Mouse (Mus musculus) hindbrain, embryonic 13.5 days (tissue): ENCODE data around the gene Clcf1. TPM values are rescaled to one million over a fixed set of nuclear protein-coding genes. Genes with fewer than 3 reads are reported as not detected.

Source experiments
- ATAC-seq: fragments of 200-750 bp; cut with Nextera tagmentation; 2 replicates; pipeline ENCODE4 v1.8.0; 2017; ENCODE audit warnings: moderate TSS enrichment; ENCODE audit not compliant: low FRiP score
- H3K27ac ChIP-seq: fragments of 300-500 bp; sonication (generic); 2 replicates; pipeline ENCODE4 v1.5.1; 2015; ENCODE audit warnings: inconsistent platforms, mild to moderate bottlenecking, moderate library complexity
- H3K27me3 ChIP-seq: fragments of 300-500 bp; sonication (generic); 2 replicates; pipeline ENCODE4 v1.6.1; 2015; ENCODE audit warnings: mild to moderate bottlenecking, inconsistent platforms
- H3K36me3 ChIP-seq: fragments of 300-500 bp; sonication (generic); 2 replicates; pipeline ENCODE4 v1.6.1; 2015; ENCODE audit warnings: mild to moderate bottlenecking, inconsistent platforms
- H3K4me1 ChIP-seq: fragments of 300-500 bp; sonication (generic); replicated peaks from 2 replicates; pipeline ENCODE4 v1.6.1; 2015; ENCODE audit warnings: inconsistent platforms
- H3K4me2 ChIP-seq: fragments of 300-500 bp; sonication (generic); 2 replicates; pipeline ENCODE4 v1.6.1; 2015; ENCODE audit warnings: inconsistent platforms, mild to moderate bottlenecking, moderate library complexity
- H3K4me3 ChIP-seq: fragments of 300-500 bp; sonication (generic); 2 replicates; pipeline ENCODE4 v1.5.1; 2015; ENCODE audit warnings: mild to moderate bottlenecking, inconsistent platforms
- H3K9ac ChIP-seq: fragments of 300-500 bp; sonication (generic); 2 replicates; pipeline ENCODE4 v1.6.1; 2015; ENCODE audit warnings: mild to moderate bottlenecking, inconsistent platforms
- H3K9me3 ChIP-seq: fragments of 300-500 bp; sonication (generic); 2 replicates; pipeline ENCODE4 v1.6.1; 2016; ENCODE audit warnings: inconsistent platforms
- WGBS: fragments of 180-500 bp; shearing (Covaris S2); methylation state at CpG from one replicate; pipeline ENCODE4 v1.1.7; 2015; 5-methylcytosine and 5-hydroxymethylcytosine counted together
- polyA plus RNA-seq: library from polyadenylated mRNA; unstranded; fragments of >200 nt; fragmentation: Nextera tagmentation; extraction: Ambion mirVana; gene quantifications from 2 replicates; pipeline ENCODE4 v1.2.1, GENCODE M21; 2015

Gene Clcf1
- polyA plus RNA-seq, 1 experiment from 2014 or later, result 0.58 TPM

DNA sequence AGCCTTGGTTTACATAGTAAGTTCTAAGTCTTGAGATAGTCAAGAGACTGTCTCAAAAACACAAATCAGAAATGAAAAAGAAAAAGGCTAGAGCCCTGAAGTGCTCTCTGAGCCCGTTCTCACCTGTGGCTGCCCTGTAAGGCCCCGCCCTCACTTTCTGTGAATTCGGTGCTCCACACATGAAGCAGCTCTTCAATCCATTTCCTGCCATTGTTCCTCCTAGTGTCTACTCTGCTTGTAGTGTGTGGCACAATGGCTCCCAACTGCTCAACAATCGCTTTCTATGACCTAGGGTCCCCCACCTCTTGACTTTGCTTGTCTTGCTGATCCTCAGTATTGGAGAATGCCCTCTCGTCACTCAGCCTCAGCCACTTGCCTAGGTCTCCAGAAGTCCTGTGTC is 13.4 kb downstream of the Clcf1 start:
- no peaks in the 10 kb centered on the region for H3K36me3 ChIP-seq
- no peak for ATAC-seq
- no peak overlapping the region for H3K4me3 ChIP-seq
- H3K27me3 ChIP-seq, result peaks cover 43% of the 10 kb centered on the region
- H3K9ac ChIP-seq, result no peak overlapping the region
- no peak overlapping the region for H3K4me2 ChIP-seq
- peaks cover 9% of the 10 kb centered on the region for H3K4me1 ChIP-seq
- no peaks in the 10 kb centered on the region for H3K9me3 ChIP-seq
- H3K27ac ChIP-seq, result no peak overlapping the region
- 70% methylated on average over 5 of the region's 5 CpGs for WGBS

DNA sequence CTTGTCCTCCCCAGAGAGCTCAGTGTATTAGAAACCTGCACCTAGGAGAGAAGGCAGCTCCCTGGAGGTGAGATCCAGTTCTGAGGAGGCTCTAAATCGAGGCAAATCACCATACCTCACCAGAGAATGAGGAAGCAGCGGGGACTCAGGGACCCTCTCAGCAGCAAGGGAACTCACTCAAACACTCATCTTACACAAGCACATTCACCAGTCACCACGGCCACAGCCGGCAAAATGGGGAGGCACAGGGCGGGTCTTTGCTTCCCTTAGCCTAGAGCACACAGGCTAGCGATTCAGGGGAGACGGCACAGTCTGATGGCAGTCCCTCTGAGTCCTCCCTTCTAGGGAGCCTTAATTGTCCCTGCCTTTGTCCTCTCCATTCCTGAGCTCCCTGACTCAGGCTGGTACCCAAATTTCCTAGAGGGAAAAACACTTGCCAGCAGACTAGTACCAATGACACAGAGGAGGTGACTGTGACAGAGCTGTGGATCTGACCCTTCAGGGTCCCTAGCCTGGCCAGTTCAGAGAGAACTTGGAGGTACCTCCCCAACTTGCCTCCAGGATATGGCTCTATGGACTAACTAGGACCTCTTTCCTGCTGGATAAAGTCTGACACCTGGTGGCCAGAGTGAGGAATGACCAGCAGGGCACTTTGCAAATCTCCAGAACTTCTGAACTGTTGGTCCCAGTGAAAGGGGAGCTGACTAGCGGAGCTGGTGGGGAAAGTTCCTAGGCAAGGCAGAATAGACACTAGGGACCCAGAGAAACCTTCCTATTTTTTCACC is 14.0 kb downstream of the Clcf1 start:
- H3K27me3 ChIP-seq, result peaks cover 44% of the 10 kb centered on the region
- H3K9me3 ChIP-seq, result no peaks in the 10 kb centered on the region
- H3K27ac ChIP-seq, result no peak overlapping the region
- ATAC-seq, result no peak
- H3K4me1 ChIP-seq, result peaks cover 12% of the 10 kb centered on the region
- no peaks in the 10 kb centered on the region for H3K36me3 ChIP-seq
- no peak overlapping the region for H3K4me3 ChIP-seq
- no peak overlapping the region for H3K9ac ChIP-seq
- WGBS, result 20% methylated on average over 8 of the region's 8 CpGs
- no peak overlapping the region for H3K4me2 ChIP-seq

DNA sequence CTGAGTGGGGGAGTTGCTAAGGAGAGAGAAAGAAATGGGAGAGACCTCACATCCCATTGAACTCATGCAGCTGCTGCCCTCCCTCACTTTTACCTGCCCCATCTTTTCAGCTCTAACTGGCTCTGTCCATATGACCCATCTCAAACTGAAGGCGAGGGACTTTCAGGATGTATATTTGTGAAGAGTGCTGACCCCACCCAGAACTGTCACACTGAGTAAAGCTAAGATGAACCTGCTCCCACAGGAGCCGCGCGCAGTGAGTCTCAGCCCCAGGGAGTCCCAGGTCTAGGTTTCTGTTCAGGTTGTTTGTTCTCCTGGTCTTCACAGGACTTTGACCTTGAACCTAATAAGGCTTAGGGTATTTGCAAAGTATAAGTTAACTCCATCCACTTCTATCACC is 14.9 kb downstream of the Clcf1 start:
- Histone ChIP-seq H3K4me2 (no peak overlapping the region), H3K27ac (no peak overlapping the region), H3K36me3 (no peaks in the 10 kb centered on the region), H3K4me3 (no peak overlapping the region), H3K9me3 (no peaks in the 10 kb centered on the region), H3K4me1 (peaks cover 12% of the 10 kb centered on the region), H3K27me3 (peaks cover 47% of the 10 kb centered on the region), H3K9ac (no peak overlapping the region)
- 65% methylated on average over 4 of the region's 4 CpGs for WGBS
- no peak for ATAC-seq

DNA sequence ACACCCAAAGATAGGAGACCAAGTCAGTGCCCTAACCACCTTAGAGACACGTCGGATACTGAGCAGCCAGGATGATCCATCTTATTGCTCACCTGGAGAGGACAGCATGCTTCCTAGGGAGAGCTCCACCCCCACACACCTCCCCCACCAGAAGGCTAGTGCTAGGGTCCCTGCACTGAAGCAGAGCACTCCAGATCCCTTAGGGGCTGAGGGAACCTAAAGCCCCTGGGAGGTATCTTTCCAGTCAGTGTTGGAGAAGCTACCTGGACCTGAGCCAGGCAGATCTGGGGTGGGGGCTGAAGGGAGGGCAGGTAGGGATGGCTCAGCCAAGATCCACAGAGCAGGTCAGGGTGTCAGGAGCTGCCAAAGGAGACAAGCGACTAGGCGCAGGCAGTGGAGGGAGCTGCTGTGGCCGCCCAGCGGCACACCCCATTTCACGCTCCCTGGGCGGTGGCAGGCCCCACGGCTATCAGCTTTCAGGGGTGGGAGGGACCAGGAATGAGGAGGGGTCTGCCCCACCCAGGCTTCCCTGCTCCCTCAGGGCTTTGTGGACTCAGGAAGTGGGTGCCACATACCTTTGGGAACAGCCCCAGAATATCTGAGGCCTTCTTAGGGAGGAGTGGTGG is 15.5 kb downstream of the Clcf1 start:
- WGBS, result 41% methylated on average over 9 of the region's 9 CpGs

DNA sequence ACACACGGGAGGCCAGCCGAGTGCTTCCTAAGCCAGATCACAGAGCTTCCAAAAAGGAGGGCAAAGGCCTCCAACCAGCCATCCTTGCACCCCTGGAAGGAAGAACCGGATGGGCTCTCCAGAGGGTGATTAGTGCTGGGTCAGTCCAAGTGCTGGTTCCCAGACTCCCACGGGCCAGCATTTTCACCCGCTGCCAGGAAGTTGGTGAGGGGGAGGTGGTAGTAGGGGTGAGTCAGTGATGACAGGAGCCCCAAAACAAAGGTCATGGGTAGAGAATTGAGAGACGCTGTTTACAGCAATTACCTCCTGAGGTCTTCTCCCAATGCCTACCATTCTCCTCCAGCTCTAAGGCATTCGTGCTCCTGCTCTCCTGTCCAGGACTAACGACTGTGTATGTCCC is 16.4 kb downstream of the Clcf1 start:
- H3K36me3 ChIP-seq, result no peaks in the 10 kb centered on the region
- H3K9me3 ChIP-seq, result no peaks in the 10 kb centered on the region
- no peak for ATAC-seq
- H3K27ac ChIP-seq, result no peak overlapping the region
- no peak overlapping the region for H3K4me2 ChIP-seq
- H3K4me1 ChIP-seq, result peaks cover 12% of the 10 kb centered on the region
- H3K9ac ChIP-seq, result 0 out of 2 replicates have a peak overlapping the region, but pooled peaks have one; percentile 39
- peaks cover 43% of the 10 kb centered on the region for H3K27me3 ChIP-seq
- 77% methylated on average over 8 of the region's 8 CpGs for WGBS
- H3K4me3 ChIP-seq, result no peak overlapping the region

More for the DNA sequence above, 15.5 kb downstream of the Clcf1 start:
- Histone ChIP-seq H3K36me3 (no peaks in the 10 kb centered on the region), H3K9me3 (no peaks in the 10 kb centered on the region), H3K9ac (peak overlapping the region; percentile 39), H3K4me1 (peaks cover 12% of the 10 kb centered on the region), H3K27me3 (peaks cover 47% of the 10 kb centered on the region), H3K4me2 (no peak overlapping the region), H3K4me3 (no peak overlapping the region), H3K27ac (no peak overlapping the region)
- ATAC-seq, result no peak

DNA sequence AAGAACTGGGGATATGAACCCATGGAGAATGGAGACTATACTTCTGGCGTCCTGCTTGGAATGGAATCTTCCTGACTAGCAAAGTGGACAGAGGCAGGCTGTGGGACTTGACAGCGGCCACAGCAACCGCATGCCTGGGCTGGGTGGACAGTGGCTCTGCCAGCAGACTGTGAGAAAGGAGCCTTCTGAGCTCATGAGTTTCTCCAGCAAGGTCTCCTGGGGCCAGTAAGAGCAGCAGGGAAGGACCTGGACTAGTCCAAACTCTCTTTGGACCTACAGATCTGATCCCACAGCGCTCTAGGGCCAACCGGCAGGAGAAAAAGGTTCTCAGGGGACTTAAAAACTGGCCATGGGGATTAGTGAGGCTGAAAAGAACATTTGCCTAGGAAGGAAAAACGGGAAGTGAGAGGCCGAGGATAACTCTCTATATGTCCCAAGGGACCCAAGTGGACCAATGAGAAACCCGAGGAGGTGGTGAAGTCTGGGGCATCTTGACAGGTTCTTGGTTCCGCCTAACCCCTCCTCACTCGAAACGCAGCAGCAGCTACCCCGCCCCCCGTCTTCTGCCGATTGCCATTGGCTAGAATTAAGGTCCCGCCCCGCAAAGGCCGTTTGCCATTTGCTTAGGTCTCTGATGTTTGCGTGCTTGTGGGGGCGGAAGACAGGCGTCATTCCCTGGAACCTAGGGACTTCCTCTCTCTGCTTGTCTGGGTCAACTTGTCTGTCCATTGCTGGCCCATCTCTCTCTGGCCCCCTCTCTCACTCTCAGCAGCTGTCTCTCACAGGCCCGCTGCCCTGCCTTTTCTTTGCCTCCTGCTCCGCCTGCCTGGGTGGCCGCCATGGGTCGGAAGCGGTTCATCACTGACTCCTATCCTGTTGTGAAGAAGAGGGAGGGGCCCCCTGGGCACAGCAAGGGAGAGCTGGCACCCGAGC is 17.5 kb downstream of the Clcf1 start, which contains the start of gene Pold4:
Pold4 (plus strand) TSS at position 647 of the 933 bp plus-strand sequence.
- WGBS, result 11% methylated on average over 26 of the region's 26 CpGs

DNA sequence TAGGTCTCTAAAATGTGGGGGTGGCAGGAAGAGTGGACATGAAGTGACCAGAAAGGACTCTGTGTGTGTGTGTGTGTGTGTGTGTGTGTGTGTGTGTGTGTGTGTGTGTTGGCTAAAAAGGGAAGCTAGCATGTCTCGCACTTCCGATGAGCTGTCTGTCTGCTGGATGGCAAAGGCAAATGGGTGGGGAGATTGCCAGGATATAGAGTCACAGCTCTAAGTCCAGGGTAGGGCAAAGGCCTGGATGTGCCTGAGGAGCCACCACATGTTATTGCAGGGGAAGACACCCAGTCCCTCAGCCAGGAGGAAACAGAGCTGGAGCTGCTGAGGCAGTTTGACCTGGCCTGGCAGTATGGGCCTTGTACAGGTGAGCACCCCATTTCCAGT is 18.1 kb downstream of the Clcf1 start:
- H3K9ac ChIP-seq, result peak overlapping the region; percentile 80
- peak overlapping the region; percentile 60 for H3K4me3 ChIP-seq
- no peak; the same call in none of the 2 replicates for ATAC-seq
- H3K4me2 ChIP-seq, result peak overlapping the region; percentile 79
- H3K36me3 ChIP-seq, result no peaks in the 10 kb centered on the region
- 35% methylated on average over 2 of the region's 2 CpGs for WGBS
- peaks cover 34% of the 10 kb centered on the region for H3K27me3 ChIP-seq
- peak overlapping the region; percentile 86 for H3K27ac ChIP-seq
- H3K4me1 ChIP-seq, result peaks cover 12% of the 10 kb centered on the region
- H3K9me3 ChIP-seq, result no peaks in the 10 kb centered on the region

More for the DNA sequence above, 17.5 kb downstream of the Clcf1 start, which contains the start of gene Pold4:
- Histone ChIP-seq H3K9me3 (no peaks in the 10 kb centered on the region), H3K4me1 (peaks cover 12% of the 10 kb centered on the region), H3K4me3 (peak within 1 kb of the TSS; percentile 60), H3K36me3 (no peaks in the 10 kb centered on the region), H3K27me3 (peaks cover 39% of the 10 kb centered on the region), H3K9ac (peak within 1 kb of the TSS; percentile 80), H3K4me2 (peak within 1 kb of the TSS; percentile 79), H3K27ac (peak within 1 kb of the TSS; percentile 86)
- ATAC-seq, result peak; percentile 93

DNA sequence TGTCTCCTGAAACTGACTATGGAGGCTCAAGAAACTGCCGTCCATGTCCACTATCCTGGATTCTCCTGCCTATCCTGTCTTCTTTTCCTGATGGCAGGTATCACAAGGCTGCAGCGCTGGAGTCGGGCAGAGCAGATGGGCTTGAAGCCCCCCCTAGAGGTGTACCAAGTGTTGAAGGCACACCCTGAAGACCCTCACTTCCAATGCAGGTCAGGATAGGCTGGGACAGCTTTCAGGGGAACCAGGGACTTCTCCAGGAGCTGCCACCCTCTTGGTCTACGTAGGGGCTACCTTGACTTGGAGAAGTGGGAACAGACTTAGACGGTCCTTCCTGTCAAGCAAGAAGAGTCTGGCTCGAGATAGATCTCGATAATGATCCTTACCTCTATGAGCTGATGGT is 18.6 kb downstream of the Clcf1 start:
- H3K36me3 ChIP-seq, result no peaks in the 10 kb centered on the region
- peak overlapping the region; percentile 60 for H3K4me3 ChIP-seq
- peak overlapping the region; percentile 80 for H3K9ac ChIP-seq
- peak overlapping the region; percentile 79 for H3K4me2 ChIP-seq
- peak overlapping the region; percentile 86; the same call in 1 of the 2 replicates for H3K27ac ChIP-seq
- peaks cover 12% of the 10 kb centered on the region for H3K4me1 ChIP-seq
- no peak for ATAC-seq
- peaks cover 29% of the 10 kb centered on the region for H3K27me3 ChIP-seq
- H3K9me3 ChIP-seq, result no peaks in the 10 kb centered on the region
- WGBS, result 81% methylated on average over 7 of the region's 7 CpGs

DNA sequence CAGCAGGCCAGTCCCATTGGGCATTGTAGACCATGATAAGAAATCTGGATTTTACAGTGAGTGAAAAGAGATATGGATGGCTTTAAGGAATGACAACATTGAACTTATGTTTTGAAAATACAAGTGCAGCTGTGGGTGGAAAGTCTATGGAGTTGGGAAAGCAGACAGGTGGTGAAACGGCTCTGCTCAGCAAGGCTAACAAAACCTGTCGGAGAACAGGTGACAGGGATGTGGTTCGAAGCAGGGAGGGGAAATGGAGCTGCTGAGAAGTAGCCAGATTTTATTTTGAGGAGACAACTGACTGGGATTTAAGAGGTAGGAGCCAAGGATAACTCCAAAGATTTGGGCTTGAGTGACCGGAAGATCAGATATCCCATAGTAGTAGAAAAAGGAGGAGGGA is 20.5 kb downstream of the Clcf1 start:
- ATAC-seq, result no peak
- H3K4me1 ChIP-seq, result peaks cover 12% of the 10 kb centered on the region
- WGBS, result 76% methylated on average over 4 of the region's 4 CpGs

DNA sequence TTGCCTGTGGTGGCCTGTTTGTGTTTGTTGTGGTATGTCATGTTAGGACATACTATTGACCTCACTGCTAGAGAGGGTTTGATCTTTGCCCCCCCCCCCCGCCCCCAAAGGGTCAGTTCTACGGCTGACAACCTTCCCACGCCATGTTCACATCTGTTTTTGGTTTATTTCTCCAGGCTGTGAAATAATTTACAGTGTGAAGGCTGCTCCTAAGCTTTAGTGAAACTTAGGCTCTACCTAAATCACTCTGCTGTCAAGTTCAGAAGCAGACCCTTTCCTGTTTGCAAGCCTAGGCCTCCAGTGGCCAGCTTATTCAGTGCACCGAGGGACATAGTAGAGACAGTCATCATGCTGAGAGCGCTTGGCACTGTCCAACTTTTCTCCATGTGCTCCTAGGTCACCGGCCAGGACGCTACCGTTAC is 26.2 kb downstream of the Clcf1 start:
- H3K4me3 ChIP-seq, result no peak overlapping the region
- H3K9me3 ChIP-seq, result no peaks in the 10 kb centered on the region
- H3K27ac ChIP-seq, result no peak overlapping the region
- no peaks in the 10 kb centered on the region for H3K36me3 ChIP-seq
- 74% methylated on average over 8 of the region's 8 CpGs for WGBS
- H3K4me1 ChIP-seq, result no peaks in the 10 kb centered on the region
- H3K9ac ChIP-seq, result no peak overlapping the region
- ATAC-seq, result no peak
- no peaks in the 10 kb centered on the region for H3K27me3 ChIP-seq
- no peak overlapping the region for H3K4me2 ChIP-seq

More for the DNA sequence above, 20.5 kb downstream of the Clcf1 start:
- Histone ChIP-seq H3K9ac (no peak overlapping the region), H3K4me3 (no peak overlapping the region), H3K27me3 (peaks cover 14% of the 10 kb centered on the region), H3K27ac (no peak overlapping the region), H3K4me2 (no peak overlapping the region), H3K36me3 (no peaks in the 10 kb centered on the region), H3K9me3 (no peaks in the 10 kb centered on the region)

DNA sequence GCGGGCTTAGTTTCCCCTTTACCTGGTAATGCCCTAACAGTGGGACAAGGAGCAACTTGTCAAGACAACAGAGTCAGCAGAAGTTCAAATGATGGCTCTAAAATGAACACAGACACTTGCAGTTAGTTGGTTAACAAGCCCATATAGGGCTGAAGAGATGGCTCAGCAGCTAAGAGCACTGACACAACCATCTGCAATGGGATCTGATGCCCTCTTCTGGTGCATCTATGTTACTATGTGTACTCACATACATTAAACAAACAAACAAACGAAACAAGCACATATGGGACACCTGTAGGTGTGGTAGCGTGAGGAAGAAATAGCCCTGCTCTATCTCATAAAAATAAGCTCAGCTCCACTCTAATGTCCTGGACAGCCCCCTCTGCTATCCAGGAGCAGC is 28.4 kb downstream of the Clcf1 start:
- WGBS, result 69% methylated on average over 3 of the region's 3 CpGs
- no peak overlapping the region for H3K4me2 ChIP-seq
- no peak overlapping the region for H3K9ac ChIP-seq
- H3K9me3 ChIP-seq, result no peaks in the 10 kb centered on the region
- H3K4me3 ChIP-seq, result no peak overlapping the region
- no peaks in the 10 kb centered on the region for H3K4me1 ChIP-seq
- H3K27ac ChIP-seq, result no peak overlapping the region
- H3K27me3 ChIP-seq, result no peaks in the 10 kb centered on the region
- no peaks in the 10 kb centered on the region for H3K36me3 ChIP-seq
- ATAC-seq, result no peak

DNA sequence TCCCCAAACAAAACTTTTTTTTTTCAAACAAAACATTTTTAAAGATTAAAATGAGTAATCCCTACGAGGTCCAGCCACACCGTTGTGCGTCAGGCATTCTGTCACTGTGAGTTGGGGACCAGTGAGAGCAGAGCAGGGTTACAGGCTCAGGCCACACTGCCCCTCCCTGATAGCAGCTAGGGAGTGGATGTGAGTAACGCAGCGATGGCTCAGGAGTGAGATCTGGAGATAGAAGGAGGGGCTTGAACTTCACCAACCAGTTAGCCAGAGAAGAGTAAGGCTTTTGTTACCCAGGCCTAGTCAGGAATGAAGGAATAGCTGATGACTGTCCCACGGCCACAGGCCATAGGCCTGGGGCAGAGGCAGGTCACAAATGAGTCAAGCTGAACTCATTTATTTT is 30.7 kb downstream of the Clcf1 start:
- no peak for ATAC-seq
- no peaks in the 10 kb centered on the region for H3K4me1 ChIP-seq
- H3K4me2 ChIP-seq, result no peak overlapping the region
- no peak overlapping the region for H3K9ac ChIP-seq
- 86% methylated on average over 6 of the region's 6 CpGs for WGBS
- H3K4me3 ChIP-seq, result no peak overlapping the region
- H3K27me3 ChIP-seq, result 0 out of 2 replicates have a peak, but pooled peaks cover 2% of the 10 kb centered on the region
- no peak overlapping the region for H3K27ac ChIP-seq
- no peaks in the 10 kb centered on the region for H3K36me3 ChIP-seq
- no peaks in the 10 kb centered on the region for H3K9me3 ChIP-seq
